Mouse (Mus musculus): Measurements from ENCODE around the gene Foxn1.

DNA sequence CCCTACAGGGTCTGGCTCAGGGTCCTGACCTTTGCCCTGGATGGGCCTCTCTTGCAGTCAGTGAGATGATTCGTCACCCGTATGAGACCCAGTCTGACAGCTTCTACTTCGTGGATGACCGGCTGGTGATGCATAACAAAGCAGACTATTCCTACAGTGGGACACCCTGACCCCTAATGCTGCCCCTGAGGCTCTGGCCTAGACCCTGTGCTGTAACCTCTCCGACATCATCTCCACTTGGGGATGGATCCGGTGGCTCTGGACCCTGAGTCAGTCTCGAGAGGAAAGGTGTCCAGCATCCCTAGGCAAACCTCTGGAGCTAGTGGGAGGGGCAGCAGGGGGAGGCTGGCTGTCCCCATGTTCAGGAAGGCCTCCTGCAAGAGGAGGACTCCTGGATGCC, 37.9 kb downstream of the Foxn1 start:
- TF ChIP-seq CTCF (conservative IDR thresholded peaks at IDR 0.05; ENCODE audit: low read length) (no peak), POU5F1 (IDR thresholded peaks at IDR 0.05; ENCODE audit: borderline replicate concordance, low read length) (no peak)

Data from E14TG2a.4 (cell line).